Mouse (Mus musculus) heart, postnatal 0 days (tissue): ENCODE measurements around the gene Rdm1. TPM values are rescaled to one million over a fixed set of nuclear protein-coding genes. Genes with fewer than 3 reads are reported as not detected.
A peak's percentile ranks its signal among the peaks of the same experiment; 100 is the strongest.

ENCODE experiments used
- ATAC-seq: fragments of 200-750 bp; cut with Nextera tagmentation; 2 replicates; pipeline ENCODE4 v1.8.0; 2017; ENCODE audit warnings: low read depth, moderate number of reproducible peaks, moderate library complexity; ENCODE audit not compliant: insufficient read depth
- DNase-seq: peaks from one replicate; pipeline ENCODE4 v3.0.0-alpha.2; 2016; ENCODE audit warnings: low spot score
- H3K27ac ChIP-seq: fragments of 300-500 bp; sonication (generic); 2 replicates; pipeline ENCODE4 v1.5.1; 2014; ENCODE audit warnings: low read depth, mild to moderate bottlenecking
- H3K27me3 ChIP-seq: fragments of 300-500 bp; sonication (generic); 2 replicates; pipeline ENCODE4 v1.6.1; 2014; ENCODE audit warnings: low read length, mixed read lengths; ENCODE audit not compliant: control insufficient read depth, insufficient read depth
- H3K36me3 ChIP-seq: fragments of 300-500 bp; sonication (generic); replicated peaks from 2 replicates; pipeline ENCODE4 v1.6.1; 2014; ENCODE audit warnings: low read length, mixed read lengths; ENCODE audit not compliant: control insufficient read depth, insufficient read depth
- H3K4me1 ChIP-seq: fragments of 300-500 bp; sonication (generic); 2 replicates; pipeline ENCODE4 v1.6.1; 2014; ENCODE audit warnings: antibody characterized with exemption; ENCODE audit not compliant: control insufficient read depth, insufficient read depth
- H3K4me2 ChIP-seq: fragments of 300-500 bp; sonication (generic); 2 replicates; pipeline ENCODE4 v1.6.1; 2014; ENCODE audit warnings: low read depth, mild to moderate bottlenecking, low read length, moderate library complexity
- H3K4me3 ChIP-seq: fragments of 300-500 bp; sonication (generic); 2 replicates; pipeline ENCODE4 v1.5.1; 2014; ENCODE audit warnings: low read depth, low read length
- H3K9ac ChIP-seq: fragments of 300-500 bp; sonication (generic); replicated peaks from 2 replicates; pipeline ENCODE4 v1.6.1; 2014; ENCODE audit warnings: low read depth, low read length, mixed read lengths
- H3K9me3 ChIP-seq: fragments of 300-500 bp; sonication (generic); replicated peaks from 2 replicates; pipeline ENCODE4 v1.6.1; 2016; ENCODE audit warnings: low read length; ENCODE audit not compliant: control insufficient read depth
- CTCF ChIP-seq: IDR thresholded peaks from 2 replicates; pipeline ENCODE4 v1.5.1; 2016; ENCODE audit warnings: antibody characterized with exemption, control low read depth, low read depth
- EP300 ChIP-seq: IDR thresholded peaks from 2 replicates; pipeline ENCODE4 v1.6.1; 2016; ENCODE audit warnings: antibody characterized with exemption, low read depth
- WGBS: fragments of 180-500 bp; shearing (Covaris S2); extraction: QIAGEN DNeasy Blood & Tissue Kit; methylation state at CpG from one replicate; pipeline ENCODE4 v1.1.7; 2014; 5-methylcytosine and 5-hydroxymethylcytosine counted together
- polyA plus RNA-seq: library from polyadenylated mRNA; unstranded; fragments of >200 nt; fragmentation: Nextera tagmentation; extraction: Ambion mirVana; gene quantifications from 2 replicates; pipeline ENCODE4 v1.2.1, GENCODE M21; 2015
- total RNA-seq: library from RNA; depleted of rRNA; stranded (reverse); fragments of >200 nt; gene quantifications from 2 replicates; pipeline ENCODE4 v1.2.3, GENCODE M21; 2014; ENCODE audit warnings: low replicate concordance

Gene Rdm1
- total and polyA plus RNA-seq, 2 experiments from 2014 or later = 38.1 to 44.5 TPM

DNA sequence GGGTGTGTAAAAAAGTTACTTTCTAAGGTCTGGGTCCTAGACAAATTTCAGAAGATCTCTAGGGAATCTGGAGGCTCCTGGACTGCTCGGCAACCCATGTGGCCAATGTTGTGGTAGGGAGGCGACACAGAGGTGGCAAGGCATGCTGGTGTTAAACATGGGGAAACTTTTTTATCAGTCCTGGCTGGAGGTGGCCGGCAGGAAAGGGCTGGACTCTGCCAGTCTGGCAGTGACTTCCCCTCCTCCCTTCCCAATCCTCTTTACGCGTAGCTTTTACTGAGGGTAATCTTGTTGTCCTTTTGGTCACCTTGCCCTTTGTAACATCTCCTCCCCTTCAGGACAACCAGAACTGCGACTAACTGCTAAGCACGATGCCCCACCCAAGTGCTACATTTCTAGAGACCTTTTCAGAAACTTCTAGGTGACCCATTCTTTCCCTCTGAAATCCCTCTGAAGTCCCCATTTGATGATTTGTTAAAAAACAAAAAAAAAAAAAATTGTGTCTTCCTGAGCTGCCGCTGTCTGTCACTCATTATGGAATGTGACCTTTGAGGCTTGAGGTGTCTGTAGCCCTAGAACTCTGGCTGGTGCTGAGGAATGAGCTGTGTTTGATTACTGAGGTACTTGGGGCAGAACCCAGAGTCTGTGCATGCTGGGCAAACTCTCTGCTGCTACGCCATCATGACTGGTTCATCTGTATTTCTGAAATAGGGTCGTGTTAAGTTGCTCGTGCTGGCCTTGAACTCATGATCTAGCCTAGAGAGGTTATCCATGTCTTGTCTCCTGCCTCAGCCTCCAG, 36.4 kb downstream of the Rdm1 start:
- H3K9ac ChIP-seq = no peak overlapping the region
- ATAC-seq (no peak), DNase-seq (no peak)
- no peak overlapping the region for H3K4me2 ChIP-seq
- 34% methylated on average over 11 of the region's 11 CpGs for WGBS
- TF ChIP-seq EP300 = no peak
- TF ChIP-seq CTCF = no peak
- H3K27ac ChIP-seq = no peak overlapping the region
- peaks cover 2% of the 10 kb centered on the region; the same call in 1 of the 2 replicates for H3K4me1 ChIP-seq
- no peak overlapping the region for H3K4me3 ChIP-seq
- no peaks in the 10 kb centered on the region; the same call in 1 of the 2 replicates for H3K36me3 ChIP-seq
- no peaks in the 10 kb centered on the region for H3K27me3 ChIP-seq
- no peaks in the 10 kb centered on the region for H3K9me3 ChIP-seq

DNA sequence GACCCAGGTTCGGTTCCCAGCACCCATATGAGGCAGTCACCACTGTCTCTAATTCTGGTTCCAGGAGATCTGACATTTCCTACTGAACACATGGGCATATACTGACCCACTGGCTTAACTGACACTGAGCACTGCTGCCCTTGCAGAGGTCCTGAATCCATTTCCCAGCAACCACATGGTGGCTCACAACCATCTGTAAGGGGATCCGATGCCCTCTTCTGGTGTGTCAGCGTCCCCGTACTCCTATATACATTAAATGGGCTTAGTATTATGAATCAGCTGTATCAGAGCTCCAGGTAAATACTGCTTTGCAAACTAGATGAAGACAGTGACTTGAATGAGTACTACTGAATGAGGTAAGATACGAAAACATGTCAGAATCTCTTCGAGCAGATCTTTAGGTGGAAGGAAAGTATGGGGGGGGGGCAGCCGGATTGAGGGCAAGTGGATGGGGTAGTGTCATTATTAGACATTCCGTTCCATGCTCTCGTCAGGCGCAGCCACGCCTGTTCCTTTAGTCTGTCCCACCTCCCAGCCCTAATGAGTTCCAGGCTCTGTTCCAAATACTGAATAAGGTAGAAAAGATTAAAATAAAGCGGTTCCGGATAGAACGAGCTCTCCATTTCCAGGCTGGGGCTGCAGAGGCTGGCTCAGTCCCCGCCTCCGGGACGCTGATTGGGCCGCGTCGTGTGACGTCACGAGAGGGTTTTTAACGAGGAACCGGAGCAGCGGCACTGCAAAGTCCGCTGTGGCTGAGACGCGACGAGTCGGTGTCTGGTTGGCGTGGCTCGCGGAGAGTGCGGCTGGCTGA, 38.0 kb downstream of the Rdm1 start, which contains the start of gene Arl4d:
Arl4d (plus strand) TSS at position 717 of the 811 bp plus-strand sequence.
- peak; percentile 94 for DNase-seq
- peak; percentile 89 for ATAC-seq
- Histone ChIP-seq H3K9me3 (no peaks in the 10 kb centered on the region), H3K27me3 (no peaks in the 10 kb centered on the region), H3K36me3 (no peaks in the 10 kb centered on the region; the same call in 1 of the 2 replicates), H3K4me2 (peak within 1 kb of the TSS; percentile 86), H3K4me3 (peak within 1 kb of the TSS; percentile 59), H3K4me1 (peaks cover 15% of the 10 kb centered on the region), H3K27ac (peak within 1 kb of the TSS; percentile 85), H3K9ac (peak within 1 kb of the TSS; percentile 65)
- WGBS = 6% methylated on average over 34 of the region's 34 CpGs
- TF ChIP-seq EP300 (0 out of 2 replicates have a peak, but pooled peaks have one; percentile 31), CTCF (no peak; the same call in 1 of the 2 replicates)

DNA sequence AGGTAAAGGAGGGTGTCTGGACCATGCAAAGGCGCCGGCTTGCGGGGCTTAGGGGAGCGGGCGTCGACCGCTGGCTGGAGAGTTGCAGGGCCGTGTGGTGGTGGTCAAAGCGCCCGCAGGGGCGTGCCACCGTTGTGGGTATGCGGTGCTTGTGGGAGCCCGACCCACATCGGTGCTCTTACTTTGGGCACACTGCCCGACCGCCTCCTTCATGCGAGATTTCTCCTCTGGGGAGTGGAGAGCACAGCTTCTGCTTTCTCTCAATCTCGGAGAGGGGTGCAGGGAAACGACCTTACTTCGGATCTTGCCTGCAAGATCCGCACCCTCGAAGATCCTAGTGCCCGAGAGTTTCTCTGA, 38.6 kb downstream of the Rdm1 start:
- Histone ChIP-seq H3K27me3 (no peaks in the 10 kb centered on the region), H3K36me3 (no peaks in the 10 kb centered on the region; the same call in 1 of the 2 replicates), H3K4me3 (peak overlapping the region; percentile 59), H3K4me2 (peak overlapping the region; percentile 86), H3K9me3 (no peaks in the 10 kb centered on the region), H3K9ac (peak overlapping the region; percentile 65), H3K4me1 (peaks cover 16% of the 10 kb centered on the region), H3K27ac (peak overlapping the region; percentile 85)
- ATAC-seq (peak; percentile 57), DNase-seq (no peak)
- TF ChIP-seq CTCF (no peak), EP300 (no peak)
- under 1% methylated on average over 24 of the region's 24 CpGs for WGBS

DNA sequence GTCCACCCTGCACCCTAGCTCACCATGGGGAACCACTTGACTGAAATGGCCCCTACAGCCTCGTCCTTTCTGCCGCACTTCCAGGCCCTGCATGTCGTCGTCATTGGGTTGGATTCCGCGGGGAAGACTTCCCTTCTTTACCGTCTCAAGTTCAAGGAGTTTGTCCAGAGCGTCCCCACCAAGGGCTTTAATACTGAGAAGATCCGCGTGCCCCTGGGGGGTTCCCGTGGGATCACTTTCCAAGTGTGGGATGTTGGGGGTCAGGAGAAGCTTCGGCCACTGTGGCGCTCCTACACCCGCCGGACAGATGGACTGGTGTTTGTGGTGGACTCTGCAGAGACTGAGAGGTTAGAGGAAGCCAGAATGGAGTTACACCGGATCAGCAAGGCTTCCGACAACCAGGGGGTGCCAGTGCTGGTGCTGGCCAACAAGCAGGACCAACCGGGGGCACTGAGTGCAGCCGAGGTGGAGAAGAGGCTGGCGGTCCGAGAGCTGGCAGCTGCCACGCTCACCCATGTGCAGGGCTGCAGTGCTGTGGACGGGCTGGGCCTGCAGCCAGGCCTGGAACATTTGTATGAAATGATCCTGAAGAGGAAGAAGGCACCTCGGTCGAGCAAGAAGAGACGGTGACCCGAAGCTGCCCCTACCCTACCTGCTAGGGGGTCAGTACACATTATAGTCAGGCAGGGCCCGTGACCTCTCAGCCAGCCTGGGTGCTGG, 39.8 kb downstream of the Rdm1 start:
- H3K4me1 ChIP-seq = peaks cover 16% of the 10 kb centered on the region
- peak overlapping the region; percentile 59 for H3K4me3 ChIP-seq
- H3K27ac ChIP-seq = 0 out of 2 replicates have a peak overlapping the region, but pooled peaks have one; percentile 90

More for the DNA sequence above, 39.8 kb downstream of the Rdm1 start:
- ATAC-seq (no peak), DNase-seq (no peak)
- 60% methylated on average over 28 of the region's 28 CpGs for WGBS
- Histone ChIP-seq H3K4me2 (peak overlapping the region; percentile 86), H3K9me3 (no peaks in the 10 kb centered on the region), H3K27me3 (no peaks in the 10 kb centered on the region), H3K36me3 (no peaks in the 10 kb centered on the region; the same call in 1 of the 2 replicates), H3K9ac (peak overlapping the region; percentile 32)
- TF ChIP-seq EP300 (no peak), CTCF (no peak)
